Mouse (Mus musculus) liver, adult 10 weeks (tissue): ENCODE results near the gene Slc12a6. TPM values are rescaled to one million over a fixed set of nuclear protein-coding genes. Genes with fewer than 3 reads are reported as not detected.

Source experiments
- polyA plus RNA-seq: library from polyadenylated mRNA; stranded (reverse); fragments of 350-450 nt; fragmentation: Illumina TruSeq; extraction: RNeasy Lipid Tissue Mini Kit (QIAGEN cat#74804); gene quantifications from one replicate; pipeline ENCODE4 v1.2.3, GENCODE M21; 2014; ENCODE audit warnings: low read depth, low replicate concordance

Slc12a6 gene
- polyA plus RNA-seq = 10.0 TPM

GRCm38 (mm10) chr2:112265448-112266241 is at the start of gene Slc12a6:
Slc12a6 (plus strand) TSS chr2:112265825.

GRCm38 (mm10) chr2:112239212-112239934 is 26.3 kb upstream of the Slc12a6 start, which contains the start of gene Lpcat4:
Lpcat4 (plus strand) TSS chr2:112239468.

GRCm38 (mm10) chr2:112259241-112259962 is 6.2 kb upstream of the Slc12a6 start, which contains the start of gene Nutm1:
Nutm1 (minus strand) TSS chr2:112259291.

GRCm38 (mm10) chr2:112261748-112262653 is 3.6 kb upstream of the Slc12a6 start, which contains the start of gene Nop10:
Nop10 (plus strand) TSS chr2:112261926.

GRCm38 (mm10) chr2:112266242-112266592 is 592 bp downstream of the Slc12a6 start, which contains the start of gene Gm21985:
Gm21985 (plus strand) TSS chr2:112266314.

GRCm38 (mm10) chr2:112367726-112368673 is 102.4 kb downstream of the Slc12a6 start, which contains the start of gene Emc4:
Emc4 (minus strand) TSS chr2:112368027.

GRCm38 (mm10) chr2:112378973-112379898 is 113.6 kb downstream of the Slc12a6 start, which contains the start of gene Katnbl1:
Katnbl1 (plus strand) TSS chr2:112379211.

Other genes with a start within 250 kb of the Slc12a6 start
- gene Olfr1311, start 241.4 kb upstream of the Slc12a6 start, polyA plus RNA-seq = not detected
- not detected for gene Olfr1312, start 215.6 kb upstream of the Slc12a6 start, polyA plus RNA-seq
- not detected for gene Olfr1313, start 188.0 kb upstream of the Slc12a6 start, polyA plus RNA-seq
- gene Olfr1314, start 169.0 kb upstream of the Slc12a6 start, polyA plus RNA-seq = not detected
- gene Olfr1315-ps1, start 150.4 kb upstream of the Slc12a6 start, polyA plus RNA-seq = not detected
- not detected for gene Olfr1316, start 130.8 kb upstream of the Slc12a6 start, polyA plus RNA-seq
- not detected for gene Olfr1317, start 125.5 kb upstream of the Slc12a6 start, polyA plus RNA-seq
- gene Olfr1318, start 111.6 kb upstream of the Slc12a6 start, polyA plus RNA-seq = not detected
- not detected for gene Lpcat4, start 26.4 kb upstream of the Slc12a6 start, polyA plus RNA-seq
- not detected for gene Nutm1, start 6.5 kb upstream of the Slc12a6 start, polyA plus RNA-seq
- 25.4 TPM for gene Nop10, start 3.9 kb upstream of the Slc12a6 start, polyA plus RNA-seq
- 0.08 TPM for gene Gm21985, start 489 bp downstream of the Slc12a6 start, polyA plus RNA-seq
- gene Emc4, start 102.2 kb downstream of the Slc12a6 start, polyA plus RNA-seq = 58.8 TPM
- 13.6 TPM for gene Katnbl1, start 113.4 kb downstream of the Slc12a6 start, polyA plus RNA-seq
- 42.6 TPM for gene Emc7, start 189.2 kb downstream of the Slc12a6 start, polyA plus RNA-seq
- not detected for gene Chrm5, start 214.9 kb downstream of the Slc12a6 start, polyA plus RNA-seq
- gene Aven, start 227.1 kb downstream of the Slc12a6 start, polyA plus RNA-seq = 9.1 TPM